Mouse (Mus musculus): ENCODE results near the gene Itgb1.

GRCm38 (mm10) chr8:128697945-128698344 lies 12.5 kb downstream of the Itgb1 start:
- TF ChIP-seq ZC3H11A (IDR thresholded peaks at IDR 0.05; ENCODE audit: low read depth, low read length) (no peak), CTCF (conservative IDR thresholded peaks at IDR 0.05 in 1 of 2, IDR thresholded peaks at IDR 0.05 in 1 of 2; ENCODE audit: low read depth in 2 of 2, low read length in 2 of 2) (no peak), ZKSCAN1 (IDR thresholded peaks at IDR 0.05; ENCODE audit: borderline replicate concordance, low read depth, low read length) (no peak), CHD2 (IDR thresholded peaks at IDR 0.05; ENCODE audit: low read length) (no peak), JUND (conservative IDR thresholded peaks at IDR 0.05; ENCODE audit: low read depth, low read length) (no peak), POLR2A (IDR thresholded peaks at IDR 0.05; ENCODE audit: low read depth, low read length) (no peak), RAD21 (IDR thresholded peaks at IDR 0.05; ENCODE audit: low read depth, low read length) (no peak), ZMIZ1 (IDR thresholded peaks at IDR 0.05; ENCODE audit: low read depth, low read length) (no peak), MAX (IDR thresholded peaks at IDR 0.05; ENCODE audit: low read length) (no peak), RCOR1 (conservative IDR thresholded peaks at IDR 0.05; ENCODE audit: low read depth, low read length) (no peak)

Data from CH12.LX (cell line).